Mouse (Mus musculus) frontal cortex, adult (tissue): ENCODE results near the gene Efna2.

Experiments
- ATAC-seq: cut with Nextera tagmentation; 2 replicates; pipeline ENCODE4 v1.9.2; 2017; ENCODE audit warnings: mild to moderate bottlenecking, moderate library complexity, mixed read lengths; ENCODE audit not compliant: low TSS enrichment

Efna2 gene

DNA sequence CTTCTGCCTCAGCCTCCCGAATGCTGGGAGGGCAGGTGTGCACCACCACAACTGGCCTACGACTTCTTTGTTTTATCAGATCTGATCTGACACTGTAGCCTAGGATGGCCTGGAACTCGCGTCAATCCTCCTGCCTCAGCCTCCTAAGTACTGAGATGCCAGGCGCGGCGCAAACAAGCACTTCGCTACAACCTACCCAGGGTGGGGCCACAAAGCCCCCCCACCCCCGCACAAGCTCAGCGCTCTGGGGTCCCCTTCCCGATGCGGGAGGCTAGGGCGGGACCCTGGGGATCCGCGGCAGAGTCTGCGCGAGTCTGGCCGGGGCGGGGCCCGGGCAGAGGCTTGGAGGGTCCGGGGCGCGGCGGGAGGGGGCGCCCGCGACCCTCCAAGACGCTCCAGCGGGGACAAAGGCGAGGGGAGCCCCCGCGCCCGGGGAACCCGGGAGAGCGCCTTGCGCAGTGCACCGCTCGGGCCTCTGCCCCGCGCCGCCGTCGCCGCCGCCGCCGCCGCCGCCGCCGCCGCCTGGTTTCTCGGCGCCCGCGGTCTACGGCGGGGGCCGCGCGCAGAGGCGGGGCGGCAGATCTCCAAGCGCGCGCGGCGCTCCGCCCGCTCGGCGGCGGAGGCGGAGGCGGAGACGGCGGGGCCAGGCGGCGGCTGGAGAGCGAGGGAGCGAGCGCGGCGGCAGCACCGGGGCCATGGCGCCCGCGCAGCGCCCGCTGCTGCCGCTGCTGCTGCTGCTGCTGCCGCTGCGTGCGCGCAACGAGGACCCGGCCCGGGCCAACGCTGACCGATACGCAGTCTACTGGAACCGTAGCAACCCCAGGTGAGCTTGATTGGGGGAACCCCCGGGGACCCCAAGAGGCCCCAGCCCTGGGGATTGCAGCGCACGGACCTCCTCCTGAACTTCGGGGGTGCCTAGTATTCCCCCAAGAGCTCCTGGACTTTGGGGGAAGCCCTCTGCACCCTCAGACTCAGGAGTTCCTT is at the start of gene Efna2:
Gene Efna2, plus strand, starts transcription at position 415 of the 984 bp plus-strand sequence.
- peak; percentile 15; the same call in 1 of the 2 replicates for ATAC-seq

DNA sequence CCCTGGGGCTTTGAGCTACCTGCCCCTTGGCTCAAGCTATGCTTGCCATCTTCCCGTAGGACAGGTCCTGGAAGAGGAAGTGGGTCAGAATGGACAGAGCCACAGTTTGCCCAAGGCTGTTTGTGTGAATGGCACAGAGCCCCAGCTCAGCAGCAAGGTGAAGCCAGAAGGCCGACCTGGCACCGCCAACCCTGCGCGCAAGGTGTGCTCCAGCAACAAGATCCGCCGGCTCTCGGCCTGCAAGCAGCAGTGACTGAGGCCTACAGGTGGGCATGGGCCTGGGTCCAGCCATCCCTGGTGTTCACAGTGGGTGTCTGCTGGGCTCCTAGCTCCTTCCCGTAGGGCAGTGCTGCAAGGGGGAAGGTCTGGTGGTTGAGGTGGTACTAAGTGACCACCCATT is 49.4 kb upstream of the Efna2 start:
- ATAC-seq = no peak

DNA sequence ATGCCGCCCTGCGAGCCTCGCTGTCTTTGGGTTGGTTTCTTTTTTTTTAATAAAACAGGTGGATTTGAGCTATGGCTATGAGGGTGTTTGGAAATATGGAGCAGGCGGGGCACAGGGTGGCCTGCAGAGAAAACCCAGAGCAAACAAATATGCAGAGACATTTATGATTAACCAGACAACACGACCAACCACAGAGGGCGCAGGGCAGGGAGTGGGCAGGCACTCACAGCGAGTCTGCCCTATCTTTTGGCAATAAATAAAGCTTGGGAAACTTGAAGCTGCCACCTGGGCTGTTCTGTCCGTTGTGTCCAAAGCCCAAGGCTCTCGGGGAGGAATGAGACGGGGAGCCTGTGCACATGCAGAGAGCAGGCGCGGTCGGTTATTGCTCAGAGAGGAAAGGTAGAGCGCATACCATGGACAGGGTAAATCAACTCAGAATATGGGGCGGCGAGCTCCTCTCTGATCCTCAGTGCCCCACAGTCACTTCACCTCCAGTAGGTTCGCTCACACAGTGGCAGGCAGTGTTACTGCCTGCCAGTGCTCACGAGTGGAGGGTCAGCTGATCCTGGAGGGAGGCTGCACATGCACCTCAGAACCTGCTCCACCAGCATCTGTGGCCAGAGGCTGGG is 48.8 kb upstream of the Efna2 start:
- 0 out of 2 replicates have a peak, but pooled peaks have one; percentile 4 for ATAC-seq

DNA sequence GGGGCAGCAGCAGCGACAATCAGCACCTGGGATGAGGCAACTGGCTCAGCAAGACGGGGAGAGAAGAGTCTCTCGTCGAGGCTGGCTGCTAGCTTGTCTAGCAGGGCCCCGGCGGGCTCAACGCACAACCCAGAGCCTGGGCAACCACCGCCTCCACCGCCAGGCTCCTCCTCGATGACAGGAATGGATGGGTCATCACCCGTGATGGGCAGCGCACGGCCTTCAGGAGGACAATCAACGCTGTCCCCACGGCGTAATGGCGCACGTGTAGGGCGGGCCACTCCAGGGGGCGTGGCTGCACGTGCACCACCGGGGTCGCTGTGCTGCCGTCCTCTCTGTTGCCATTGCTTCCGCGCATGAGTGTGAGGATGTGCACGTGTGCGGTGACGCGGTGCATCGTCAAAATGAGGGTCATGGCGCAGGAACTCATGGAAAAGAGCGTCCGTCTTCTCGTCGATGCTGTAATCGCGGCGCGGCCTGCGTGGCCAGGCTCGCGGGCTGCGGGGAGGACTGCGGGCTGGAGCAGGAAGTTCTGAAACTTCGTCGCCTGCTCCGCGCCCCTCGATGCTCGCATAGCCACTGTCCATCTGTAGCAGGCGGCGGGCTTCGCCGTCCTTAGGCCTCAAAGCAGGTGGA is 47.8 kb upstream of the Efna2 start:
- peak; percentile 5; the same call in 1 of the 2 replicates for ATAC-seq

DNA sequence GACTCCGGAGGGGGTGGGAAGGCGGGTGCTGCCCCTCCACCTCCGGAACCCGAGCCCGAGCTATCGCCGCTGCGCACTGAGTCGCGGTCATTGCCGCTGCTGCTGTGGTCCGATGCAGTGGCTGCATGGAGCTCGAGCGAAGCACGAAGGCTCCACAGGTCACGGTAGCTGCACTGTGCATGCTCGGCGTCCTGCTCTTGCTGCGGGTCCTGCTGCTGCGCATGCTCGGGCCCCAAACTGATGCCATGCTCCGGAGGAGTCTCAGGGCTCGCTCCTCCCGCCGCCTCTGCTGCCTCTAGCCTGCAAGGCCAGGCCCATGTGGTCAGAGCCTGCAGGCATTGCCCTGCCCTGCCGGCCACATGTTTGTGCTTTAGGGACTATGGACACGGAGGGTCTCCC is 47.3 kb upstream of the Efna2 start:
- ATAC-seq = no peak

DNA sequence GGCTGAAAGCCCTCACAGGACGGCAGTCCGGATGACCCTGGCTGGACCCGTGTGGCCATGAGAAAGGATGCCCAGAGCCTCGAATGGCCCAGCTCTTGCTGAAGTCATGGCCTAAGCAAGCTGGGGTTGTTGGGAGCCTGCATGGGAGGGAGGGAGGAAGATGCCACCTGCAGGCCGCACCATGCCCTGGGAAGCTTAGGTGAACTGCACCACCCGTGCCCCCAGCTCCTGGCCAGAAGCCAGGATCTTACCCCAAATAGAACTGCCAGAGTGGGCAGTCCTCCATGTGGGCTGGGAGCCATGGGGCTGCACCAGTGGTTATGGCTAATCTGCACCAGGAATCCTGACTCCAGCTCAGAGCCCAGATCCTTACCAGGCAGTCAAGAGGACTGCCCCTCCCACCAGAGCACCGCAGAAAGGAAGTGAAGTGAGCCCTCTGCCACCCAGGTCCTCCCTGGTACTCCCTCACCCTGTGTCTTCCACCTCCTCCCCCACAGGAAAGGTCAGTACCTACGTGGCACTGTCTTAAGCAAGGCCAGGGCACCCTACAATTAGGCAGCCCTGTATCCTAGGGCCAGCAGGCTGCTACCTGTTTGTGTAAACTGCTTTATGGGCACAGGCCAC is 45.9 kb upstream of the Efna2 start:
- no peak for ATAC-seq

DNA sequence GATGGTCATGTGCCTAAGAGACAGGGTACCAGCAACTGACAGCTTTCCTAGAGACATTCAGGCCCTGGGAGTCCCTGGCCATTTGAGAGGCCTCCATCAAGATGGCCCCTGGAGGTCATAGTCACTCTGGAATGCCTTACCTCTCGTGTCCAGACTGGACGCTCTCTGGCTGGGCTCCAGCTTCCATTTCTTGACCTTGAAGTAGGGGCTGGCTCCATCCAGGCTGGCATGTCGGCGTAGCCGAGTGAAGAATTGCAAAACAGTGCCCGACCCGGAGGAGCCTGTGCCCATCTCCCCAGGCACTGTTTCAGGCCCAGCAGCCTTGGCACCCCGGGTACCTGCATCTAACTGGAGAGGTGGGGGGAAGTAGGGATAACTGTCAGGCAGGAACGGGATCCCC is 44.9 kb upstream of the Efna2 start:
- ATAC-seq = no peak

DNA sequence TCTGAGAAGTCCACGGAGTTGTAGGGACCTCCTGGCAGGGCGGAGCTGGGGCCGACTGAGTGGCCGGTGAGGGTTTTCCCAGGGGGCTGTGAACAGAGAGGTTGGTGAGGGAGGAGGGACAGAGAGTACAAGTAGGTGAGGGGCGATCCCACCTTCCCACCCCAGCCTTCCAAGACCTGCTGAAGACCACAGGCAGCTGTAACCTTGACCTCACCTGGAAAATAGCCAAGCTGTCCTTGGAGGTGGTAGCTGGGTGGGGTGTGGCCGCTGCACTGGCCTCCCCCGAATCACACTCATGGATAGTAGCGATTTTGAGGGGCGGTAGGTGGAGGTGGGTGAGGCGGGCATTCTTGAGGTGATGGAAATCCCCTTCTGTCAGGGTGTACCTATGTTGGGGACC is 44.1 kb upstream of the Efna2 start:
- no peak for ATAC-seq

DNA sequence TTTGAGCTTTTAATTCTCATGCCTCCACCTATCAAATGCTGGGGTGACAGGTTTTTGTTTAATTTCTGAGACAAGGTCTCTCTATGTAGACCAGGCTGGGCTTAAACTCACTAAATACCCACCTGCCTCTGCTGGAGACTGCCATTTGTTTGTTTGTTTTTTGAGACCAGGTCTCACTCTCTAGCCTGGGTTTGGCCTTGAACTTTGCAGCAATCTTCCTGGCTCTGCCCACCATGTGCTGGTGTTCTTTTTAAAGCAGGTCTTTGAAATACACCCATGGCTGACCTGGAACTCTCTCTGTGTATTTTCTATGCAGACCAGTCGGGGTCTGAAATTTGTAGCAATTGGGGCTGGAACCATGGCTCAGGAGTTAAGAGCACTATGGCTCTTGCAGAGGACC is 43.6 kb upstream of the Efna2 start:
- no peak for ATAC-seq

DNA sequence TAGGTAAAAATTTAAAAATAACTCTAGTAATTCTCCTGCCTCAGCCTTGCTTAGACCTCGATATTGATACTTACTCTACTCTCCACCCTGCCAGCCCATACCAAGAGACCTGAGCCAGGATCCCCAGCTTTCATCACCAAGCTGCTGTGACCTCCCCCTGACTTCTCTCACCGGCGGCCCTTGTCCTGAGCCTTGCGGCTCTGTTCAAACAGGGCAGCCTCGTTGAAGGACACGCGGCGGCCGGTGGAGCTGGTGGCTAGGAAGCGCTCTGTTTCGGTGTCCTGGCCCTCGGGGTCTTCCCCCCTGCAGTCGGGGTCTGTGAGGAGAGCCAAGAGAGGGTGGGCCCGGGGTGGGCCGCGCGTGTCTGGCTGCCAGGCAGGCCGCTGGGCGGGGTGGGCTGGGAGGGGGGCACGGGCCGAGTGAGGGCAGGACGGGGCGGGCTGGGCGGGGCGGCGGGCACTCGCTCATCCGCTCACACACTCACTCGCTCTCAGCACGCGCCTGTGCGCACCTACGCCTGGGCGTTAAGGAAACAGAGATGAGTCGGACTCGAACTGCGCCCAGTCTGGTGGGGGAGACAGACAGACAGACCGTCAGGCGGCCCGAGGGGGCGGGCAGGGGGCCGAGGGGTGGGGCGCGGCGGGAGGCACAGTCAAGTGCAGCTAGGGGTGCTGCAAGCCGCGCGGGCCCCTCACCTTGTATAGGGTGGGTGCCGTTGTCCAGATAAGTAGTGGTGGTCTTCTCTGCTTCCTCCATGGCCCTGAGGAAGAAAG is 42.9 kb upstream of the Efna2 start:
- ATAC-seq = no peak

DNA sequence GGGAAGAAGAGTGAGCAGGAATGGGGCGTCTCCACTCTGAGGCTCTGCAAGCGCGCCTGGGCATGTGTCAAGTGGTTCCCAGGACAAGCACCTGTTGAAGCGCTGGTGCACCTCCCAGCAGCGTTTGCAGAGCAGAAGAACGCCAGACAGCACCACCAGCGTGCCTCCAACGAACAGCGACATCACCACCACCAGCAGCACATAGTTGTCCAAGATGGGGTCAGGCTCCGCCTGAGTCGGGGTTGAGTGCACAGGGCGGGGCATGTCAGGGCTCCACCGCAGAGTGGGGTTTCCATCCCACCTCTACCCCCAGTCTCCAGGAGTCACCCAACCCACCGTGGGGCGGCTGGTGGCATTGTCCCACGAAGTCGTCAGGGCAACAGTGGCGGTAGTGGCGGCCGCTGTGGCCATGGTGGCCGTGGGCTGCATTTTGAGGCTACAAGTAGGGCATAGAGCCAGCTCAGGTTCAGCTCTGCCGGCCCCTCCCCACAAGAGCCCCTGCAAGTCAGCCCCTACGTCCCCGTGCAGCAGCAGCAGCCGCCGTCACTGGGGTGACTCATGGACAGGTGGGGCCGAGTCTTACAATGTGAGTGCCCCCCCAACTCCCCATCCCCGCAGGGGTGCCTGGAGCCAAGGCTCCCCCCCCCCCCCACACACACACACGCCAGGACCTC is 42.2 kb upstream of the Efna2 start:
- no peak for ATAC-seq

DNA sequence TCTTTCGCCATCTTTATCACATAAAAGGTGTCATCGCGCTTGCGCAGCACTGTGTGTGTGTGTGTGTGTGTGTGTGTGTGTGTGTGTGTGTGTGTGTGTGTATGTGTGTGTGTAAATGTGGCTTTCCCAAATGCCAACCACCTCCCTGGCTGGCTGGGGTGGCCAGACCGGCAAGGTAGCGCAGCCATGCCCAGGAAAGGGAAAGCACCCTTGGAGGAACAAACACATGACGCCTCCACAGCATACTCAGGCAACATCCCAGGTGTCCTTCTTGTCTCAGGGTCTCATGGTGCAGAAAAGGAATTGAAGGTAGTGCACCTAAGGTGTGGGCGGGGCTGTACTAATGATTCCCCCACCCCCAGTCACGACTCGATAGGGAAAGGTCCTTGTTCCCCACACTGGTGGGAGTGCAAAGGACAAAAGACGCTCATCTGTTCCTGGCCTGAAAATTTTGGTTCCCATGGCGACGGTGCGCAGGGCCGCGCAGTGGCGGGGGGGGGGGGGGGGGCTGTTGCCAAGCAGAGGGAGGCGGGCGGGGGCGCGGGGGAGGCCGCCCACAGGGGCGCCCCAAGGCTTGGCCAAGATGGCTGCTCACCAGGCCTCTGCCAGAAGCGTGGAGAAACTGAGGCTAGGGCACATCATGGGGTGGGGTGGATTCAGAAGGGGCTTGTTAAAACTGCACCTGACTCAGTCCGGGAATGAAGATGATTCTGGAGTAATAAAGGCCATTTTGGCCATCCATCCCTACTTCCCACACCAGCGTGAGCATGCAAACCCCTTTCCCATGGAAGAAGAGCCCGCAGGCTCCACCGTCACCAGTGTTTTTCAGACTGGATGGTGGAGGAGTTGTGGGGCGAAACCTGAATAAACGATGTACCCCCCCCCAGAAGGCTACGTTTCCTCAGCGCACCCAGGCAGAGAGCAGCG is 41.4 kb upstream of the Efna2 start:
- ATAC-seq = no peak

DNA sequence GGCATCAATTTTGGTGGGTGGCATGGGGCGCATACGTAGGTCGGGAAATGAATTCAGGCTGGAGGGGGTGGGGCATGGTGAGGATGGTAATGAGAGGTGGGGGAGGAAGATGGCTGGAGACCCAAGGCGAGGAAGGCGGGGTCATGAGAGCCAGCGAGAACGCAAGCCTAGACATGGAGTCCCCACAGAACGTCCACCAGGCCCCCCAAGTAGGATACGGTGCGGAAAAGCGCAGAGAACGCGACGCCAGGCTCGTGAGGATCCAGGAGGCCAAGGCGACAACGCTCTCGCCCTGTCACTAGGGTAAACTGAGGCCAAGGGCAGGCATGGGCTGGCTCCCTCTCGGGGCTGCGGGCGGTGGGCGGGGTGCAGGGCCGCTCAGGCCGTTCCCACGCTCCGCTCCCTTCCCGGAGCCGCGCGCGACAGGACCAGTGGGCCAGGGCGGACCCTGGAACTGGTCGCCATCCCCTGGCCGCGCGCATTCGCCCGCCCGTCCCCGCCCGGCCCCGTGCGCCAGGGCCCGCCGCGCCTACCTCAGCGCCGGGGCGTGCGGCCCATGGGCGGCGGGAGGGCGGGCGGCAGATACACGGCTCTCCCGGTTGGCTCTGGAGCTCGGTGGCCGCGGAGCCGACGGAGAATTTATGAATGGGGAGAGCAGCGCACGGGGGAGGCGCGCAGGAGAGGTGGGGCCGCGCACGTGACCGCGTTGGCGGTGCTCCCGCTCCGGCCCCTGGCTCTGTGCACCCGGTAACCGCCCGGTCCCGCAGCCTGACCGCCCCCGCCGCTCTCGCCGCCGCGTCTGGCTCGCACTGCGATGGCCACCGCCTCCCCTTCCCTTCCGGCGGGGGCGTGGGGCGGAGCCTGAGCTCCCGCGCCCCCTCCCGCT is 40.5 kb upstream of the Efna2 start, which contains the start of gene Atp5d:
Gene Atp5d, plus strand, starts transcription at position 80 of the 886 bp plus-strand sequence.
- ATAC-seq = 0 out of 2 replicates have a peak, but pooled peaks have one; percentile 3

DNA sequence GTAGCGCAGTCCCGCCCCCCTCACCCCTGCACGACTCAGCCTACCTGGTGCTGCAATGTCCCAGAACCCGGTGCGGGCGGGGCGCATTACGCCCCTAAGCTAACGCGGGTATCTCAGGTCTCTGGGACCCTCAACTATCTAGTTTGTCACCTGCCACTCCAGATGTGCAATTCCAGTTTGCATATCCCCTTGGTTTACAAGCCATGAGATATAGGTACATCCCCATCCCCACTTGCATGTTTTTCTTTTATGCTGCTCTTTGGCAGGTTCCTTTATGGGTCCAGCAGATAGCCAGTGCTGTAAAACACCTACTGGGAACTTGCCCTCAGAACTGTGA is 39.9 kb upstream of the Efna2 start:
- no peak for ATAC-seq

DNA sequence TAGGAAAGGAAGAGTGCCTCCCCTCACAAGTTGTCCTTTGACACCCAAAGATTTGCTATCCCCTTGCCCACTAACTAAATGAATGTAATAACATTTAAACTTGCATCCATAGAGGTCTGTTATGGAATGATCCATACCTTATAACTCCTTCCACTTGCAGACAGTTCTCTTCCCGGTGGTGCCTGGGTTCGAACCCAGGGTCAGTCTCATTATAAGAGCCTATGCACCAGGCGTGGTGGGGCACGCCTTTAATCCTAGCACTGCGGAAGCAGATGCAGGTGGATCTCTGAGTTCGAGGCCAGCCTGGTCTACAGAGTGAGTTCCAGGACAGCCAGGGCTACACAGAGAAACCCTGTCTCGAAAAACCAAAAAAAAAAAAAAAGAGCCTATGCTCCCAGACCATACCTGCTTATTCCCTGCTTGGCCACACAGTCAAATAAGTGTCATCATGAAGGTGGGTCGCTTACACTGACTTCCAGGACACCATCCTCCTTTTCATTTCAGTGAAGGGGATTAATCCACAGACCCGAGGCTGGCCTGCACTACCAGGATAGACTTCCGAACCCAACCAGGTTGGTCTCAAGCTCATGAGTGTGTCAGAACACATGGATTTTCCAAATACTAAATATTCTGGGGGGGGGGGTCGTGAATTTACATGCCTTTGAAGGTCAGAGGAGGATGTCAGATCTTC is 39.2 kb upstream of the Efna2 start:
- ATAC-seq = no peak

DNA sequence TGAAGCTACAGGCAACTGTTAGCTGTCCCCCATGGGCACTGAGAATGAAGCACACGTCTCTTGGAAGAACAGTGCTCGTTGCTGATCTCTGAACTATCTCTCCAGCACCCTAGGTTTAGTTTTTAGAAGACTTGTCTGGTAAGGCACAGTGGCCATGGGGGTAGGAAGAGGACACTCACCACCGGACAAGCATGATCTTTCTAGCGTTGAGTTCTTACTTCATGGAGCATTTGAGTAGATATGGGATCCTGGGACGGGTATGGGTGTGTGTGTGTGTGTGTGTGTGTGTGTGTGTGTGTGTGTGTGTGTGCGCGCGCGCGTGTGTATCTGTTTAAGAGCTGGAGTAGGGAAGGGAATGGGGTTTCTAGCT is 38.6 kb upstream of the Efna2 start, which contains the start of gene Cbarp:
Gene Cbarp, minus strand, starts transcription at position 170 of the 370 bp plus-strand sequence.
- no peak for ATAC-seq

DNA sequence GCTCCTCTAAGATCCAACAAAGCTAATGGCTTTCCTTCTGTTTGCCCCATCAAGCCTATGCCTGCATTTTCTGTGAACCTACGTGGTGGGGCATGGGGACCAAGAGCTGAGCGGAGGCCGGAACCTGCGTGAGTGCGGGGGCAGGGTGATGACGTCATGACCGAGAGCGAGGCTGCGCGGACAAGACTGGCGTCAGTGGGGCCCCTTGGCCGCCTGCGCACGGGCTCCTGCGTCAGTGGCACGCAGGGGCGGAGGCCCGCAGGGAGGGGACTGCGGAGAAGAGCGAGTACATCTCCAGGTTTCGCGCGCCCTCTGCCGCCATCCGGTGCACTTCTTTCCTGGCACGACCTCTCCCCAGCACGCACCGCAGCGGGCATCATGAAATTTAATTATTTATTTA is 38.0 kb upstream of the Efna2 start:
- peak; percentile 54 for ATAC-seq
